Mouse (Mus musculus) midbrain, postnatal 0 days (tissue): ENCODE measurements around the gene Gm16867. TPM values are rescaled to one million over a fixed set of nuclear protein-coding genes. Genes with fewer than 3 reads are reported as not detected.
"Not testable (repeated sequence)": the region's sequence is repeated elsewhere in the genome, so short reads cannot be mapped to it uniquely, and the experiment has no call there.

ENCODE experiments used
- ATAC-seq: fragments of 200-750 bp; cut with Nextera tagmentation; 2 replicates; pipeline ENCODE4 v1.8.0; 2017; ENCODE audit warnings: moderate number of reproducible peaks, mild to moderate bottlenecking, moderate TSS enrichment, moderate library complexity; ENCODE audit not compliant: low FRiP score
- DNase-seq: peaks from one replicate; pipeline ENCODE4 v3.0.0-alpha.2; 2015; ENCODE audit warnings: low spot score
- H3K27ac ChIP-seq: fragments of 300-500 bp; sonication (generic); 2 replicates; pipeline ENCODE4 v1.5.1; 2014; ENCODE audit warnings: low read depth, mild to moderate bottlenecking, low read length, mixed read lengths
- H3K27me3 ChIP-seq: fragments of 300-500 bp; sonication (generic); 2 replicates; pipeline ENCODE4 v1.6.1; 2014; ENCODE audit warnings: low read length, control low read depth, mixed read lengths; ENCODE audit not compliant: insufficient read depth
- H3K36me3 ChIP-seq: fragments of 300-500 bp; sonication (generic); 2 replicates; pipeline ENCODE4 v1.6.1; 2014; ENCODE audit warnings: low read length, control low read depth, mixed read lengths; ENCODE audit not compliant: insufficient read depth
- H3K4me1 ChIP-seq: fragments of 300-500 bp; sonication (generic); 2 replicates; pipeline ENCODE4 v1.6.1; 2014; ENCODE audit warnings: mild to moderate bottlenecking, control low read depth, antibody characterized with exemption, low read length, mixed read lengths; ENCODE audit not compliant: insufficient read depth
- H3K4me2 ChIP-seq: fragments of 300-500 bp; sonication (generic); 2 replicates; pipeline ENCODE4 v1.6.1; 2014; ENCODE audit warnings: low read depth, mild to moderate bottlenecking, low read length, mixed read lengths; ENCODE audit not compliant: poor library complexity, severe bottlenecking
- H3K4me3 ChIP-seq: fragments of 300-500 bp; sonication (generic); 2 replicates; pipeline ENCODE4 v1.5.1; 2014; ENCODE audit warnings: low read depth, mild to moderate bottlenecking, low read length, moderate library complexity
- H3K9ac ChIP-seq: fragments of 300-500 bp; sonication (generic); replicated peaks from 2 replicates; pipeline ENCODE4 v1.6.1; 2014; ENCODE audit warnings: mild to moderate bottlenecking, low read length, moderate library complexity, mixed read lengths; ENCODE audit not compliant: poor library complexity, severe bottlenecking
- H3K9me3 ChIP-seq: fragments of 300-500 bp; sonication (generic); 2 replicates; pipeline ENCODE4 v1.6.1; 2016; ENCODE audit warnings: low read length, control low read depth
- WGBS: fragments of 180-500 bp; shearing (Covaris S2); extraction: QIAGEN DNeasy Blood & Tissue Kit; methylation state at CpG from one replicate; pipeline ENCODE4 v1.1.7; 2014; 5-methylcytosine and 5-hydroxymethylcytosine counted together
- polyA plus RNA-seq: library from polyadenylated mRNA; unstranded; fragments of >200 nt; fragmentation: Nextera tagmentation; extraction: Ambion mirVana; gene quantifications from 2 replicates; pipeline ENCODE4 v1.2.1, GENCODE M21; 2015
- total RNA-seq: library from RNA; depleted of rRNA; stranded (reverse); fragments of >200 nt; gene quantifications from 2 replicates; pipeline ENCODE4 v1.2.3, GENCODE M21; 2014

The Gm16867 gene
- total and polyA plus RNA-seq, 2 experiments from 2014 or later, result not detected

- no CpG with 5 or more reads among the region's 2 CpGs for WGBS
- H3K4me1 ChIP-seq, H3K4me3 ChIP-seq, DNase-seq, H3K9ac ChIP-seq, H3K27ac ChIP-seq, H3K9me3 ChIP-seq, ATAC-seq, H3K4me2 ChIP-seq, H3K36me3 ChIP-seq, H3K27me3 ChIP-seq: not testable (repeated sequence)
Observed at GRCm38 (mm10) chr14:69520810-69521209, 17.6 kb upstream of the Gm16867 start.

- no CpG with 5 or more reads among the region's 2 CpGs for WGBS
Observed at GRCm38 (mm10) chr14:69512449-69512848, 9.3 kb upstream of the Gm16867 start, which contains the start of gene Gm27179. Gm27179 (minus strand) TSS chr14:69512549.

GRCm38 (mm10) chr14:69507000-69507399, 3.8 kb upstream of the Gm16867 start:
- WGBS, result no CpG with 5 or more reads among the region's 1 CpGs
- H3K9me3 ChIP-seq, result not testable (repeated sequence)

More at GRCm38 (mm10) chr14:69512449-69512848, 9.3 kb upstream of the Gm16867 start, which contains the start of gene Gm27179:
- DNase-seq, H3K9me3 ChIP-seq, H3K4me3 ChIP-seq, H3K27me3 ChIP-seq, ATAC-seq, H3K9ac ChIP-seq, H3K36me3 ChIP-seq, H3K27ac ChIP-seq, H3K4me1 ChIP-seq, H3K4me2 ChIP-seq: not testable (repeated sequence)

GRCm38 (mm10) chr14:69502440-69503150, 567 bp downstream of the Gm16867 start:
- H3K27ac ChIP-seq, H3K4me1 ChIP-seq, H3K9me3 ChIP-seq, DNase-seq, H3K4me3 ChIP-seq, H3K36me3 ChIP-seq, H3K4me2 ChIP-seq, H3K9ac ChIP-seq, H3K27me3 ChIP-seq: not testable (repeated sequence)
- ATAC-seq, result peak; percentile 59
- no CpG with 5 or more reads among the region's 73 CpGs for WGBS

More at GRCm38 (mm10) chr14:69507000-69507399, 3.8 kb upstream of the Gm16867 start:
- ATAC-seq, H3K9ac ChIP-seq, H3K4me2 ChIP-seq, H3K4me1 ChIP-seq, H3K27me3 ChIP-seq, H3K36me3 ChIP-seq, H3K27ac ChIP-seq, DNase-seq, H3K4me3 ChIP-seq: not testable (repeated sequence)

GRCm38 (mm10) chr14:69496259-69496658, 6.9 kb downstream of the Gm16867 start:
- not testable (repeated sequence) for H3K27me3 ChIP-seq, H3K36me3 ChIP-seq, H3K9ac ChIP-seq, H3K9me3 ChIP-seq, H3K4me2 ChIP-seq, H3K27ac ChIP-seq, ATAC-seq, H3K4me3 ChIP-seq, H3K4me1 ChIP-seq, DNase-seq

- H3K9ac ChIP-seq, H3K4me1 ChIP-seq, H3K4me3 ChIP-seq, H3K27me3 ChIP-seq, ATAC-seq, DNase-seq, H3K27ac ChIP-seq, H3K4me2 ChIP-seq, H3K36me3 ChIP-seq, H3K9me3 ChIP-seq: not testable (repeated sequence)
- WGBS, result no CpG with 5 or more reads among the region's 2 CpGs
Observed at GRCm38 (mm10) chr14:69494946-69495345, 8.2 kb downstream of the Gm16867 start.

- ATAC-seq, DNase-seq, H3K9me3 ChIP-seq, H3K27me3 ChIP-seq, H3K4me3 ChIP-seq, H3K27ac ChIP-seq, H3K4me1 ChIP-seq, H3K4me2 ChIP-seq, H3K9ac ChIP-seq, H3K36me3 ChIP-seq: not testable (repeated sequence)
- WGBS, result no CpG with 5 or more reads among the region's 3 CpGs
Observed at GRCm38 (mm10) chr14:69494522-69494921, 8.6 kb downstream of the Gm16867 start.

- DNase-seq, H3K27me3 ChIP-seq, H3K9me3 ChIP-seq, H3K27ac ChIP-seq, H3K9ac ChIP-seq, H3K36me3 ChIP-seq, H3K4me1 ChIP-seq, H3K4me3 ChIP-seq, ATAC-seq, H3K4me2 ChIP-seq: not testable (repeated sequence)
- no CpG with 5 or more reads among the region's 10 CpGs for WGBS
Observed at GRCm38 (mm10) chr14:69488001-69488400, 15.2 kb downstream of the Gm16867 start.
